8 mouse cellular contexts compared by ENCODE assay signal in the genomic region with DNA sequence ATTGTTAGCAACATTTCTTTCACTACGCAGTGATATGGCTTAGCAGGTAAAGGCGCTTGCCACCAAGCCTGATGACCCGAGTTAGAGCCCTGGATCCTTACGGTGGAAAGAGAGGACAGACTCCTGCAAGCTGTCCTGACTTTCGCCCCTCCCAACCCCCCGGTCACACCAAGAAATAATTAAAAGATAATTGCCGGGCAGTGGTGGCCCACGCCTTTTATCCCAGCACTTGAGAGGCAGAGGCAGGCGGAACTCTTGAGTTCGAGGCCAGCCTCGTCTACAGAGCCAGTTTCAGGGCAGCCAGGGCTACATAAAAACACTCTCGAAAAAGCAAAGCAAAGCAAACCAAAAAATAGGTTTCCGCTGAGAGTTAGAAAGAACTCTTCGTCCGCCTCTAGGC. TPM values are rescaled to one million over a fixed set of nuclear protein-coding genes. Genes with fewer than 3 reads are reported as not detected.
DNase-seq lines count a peak whose midpoint lies in the region; ATAC-seq and TF ChIP-seq lines count a peak whose summit lies in the region.

No protein-coding gene starts in this region.

- peaks cover 9% of the 10 kb centered on the region for H3K36me3 ChIP-seq in thymus, adult 2 months (ENCODE audit: control insufficient read depth, insufficient read depth, low read length)
- peaks cover 35% of the 10 kb centered on the region for H3K36me3 ChIP-seq in liver, embryonic 13.5 days

- H3K27me3 ChIP-seq in cerebellum, adult 2 months (ENCODE audit: control insufficient read depth, insufficient read depth, low read length) = no peaks in the 10 kb centered on the region
- no peaks in the 10 kb centered on the region for H3K27me3 ChIP-seq in thymus, adult 2 months (ENCODE audit: control insufficient read depth, insufficient read depth, low read length)
- H3K27me3 ChIP-seq in liver, embryonic 13.5 days = no peaks in the 10 kb centered on the region

- peak overlapping the region; percentile 46 for H3K27ac ChIP-seq in cerebellum, adult 2 months (ENCODE audit: insufficient read depth, low read length)
- peak overlapping the region; percentile 39 for H3K27ac ChIP-seq in thymus, adult 2 months (ENCODE audit: control insufficient read depth, insufficient read depth, low read length)
- peak overlapping the region; percentile 89 for H3K27ac ChIP-seq in liver, embryonic 13.5 days

- no peak for TF ChIP-seq CTCF in cerebellum, adult 2 months (IDR thresholded peaks at IDR 0.05; ENCODE audit: borderline replicate concordance, insufficient read depth, low read depth, low read length)
- TF ChIP-seq CTCF in thymus, adult 2 months (IDR thresholded peaks at IDR 0.05; ENCODE audit: borderline replicate concordance, control insufficient read depth, extremely low read depth, insufficient read depth, low read length, poor library complexity) = no peak

- WGBS in cerebellum, adult 2 months = 5% methylated on average over 15 of the region's 15 CpGs
- WGBS in thymus, adult 2 months = 9% methylated on average over 15 of the region's 15 CpGs
- 3% methylated on average over 15 of the region's 15 CpGs for WGBS in liver, embryonic 13.5 days (ENCODE audit: insufficient replicate concordance)

- no peak for TF ChIP-seq POLR2A in cerebellum, adult 2 months (IDR thresholded peaks at IDR 0.05; ENCODE audit: borderline replicate concordance, insufficient read depth, low read length)
- TF ChIP-seq POLR2A in thymus, adult 2 months (IDR thresholded peaks at IDR 0.05; ENCODE audit: control insufficient read depth, extremely low read depth, insufficient read depth, low read length, poor library complexity) = no peak

- peaks cover 12% of the 10 kb centered on the region for H3K4me1 ChIP-seq in cerebellum, adult 2 months (ENCODE audit: control insufficient read depth, insufficient read depth, low read length)
- H3K4me1 ChIP-seq in thymus, adult 2 months (replicated peaks; ENCODE audit: control insufficient read depth, insufficient read depth, low read length) = peaks cover 6% of the 10 kb centered on the region
- H3K4me1 ChIP-seq in liver, embryonic 13.5 days (replicated peaks) = peaks cover 46% of the 10 kb centered on the region

- peak; percentile 51 for ATAC-seq in liver, embryonic 13.5 days (ENCODE audit: low read depth)

- peak overlapping the region; percentile 76 for H3K4me3 ChIP-seq in cerebellum, adult 2 months (replicated peaks; ENCODE audit: insufficient read depth, low read depth, low read length)
- H3K4me3 ChIP-seq in thymus, adult 2 months (ENCODE audit: control insufficient read depth, insufficient read depth, low read length) = peak overlapping the region; percentile 62
- H3K4me3 ChIP-seq in liver, embryonic 13.5 days (replicated peaks) = peak overlapping the region; percentile 74

- intact Hi-C loops in left cerebral cortex, postnatal 25 days (cut with DNase I) = no loop called here

- no peaks in the 10 kb centered on the region for H3K9me3 ChIP-seq in liver, embryonic 13.5 days (replicated peaks)

- H3K4me2 ChIP-seq in liver, embryonic 13.5 days = peak overlapping the region; percentile 81

- H3K9ac ChIP-seq in liver, embryonic 13.5 days = peak overlapping the region; percentile 86

- no peak for DNase-seq in cerebellum, adult 2 months
- no peak for DNase-seq in cerebellum, postnatal 4 days (ENCODE audit: low spot score in 2 of 2)
- DNase-seq in thymus, adult 2 months = no peak
- DNase-seq in thymus, postnatal 0 days (ENCODE audit: low spot score) = no peak
- no peak for DNase-seq in liver, embryonic 13.5 days
- DNase-seq in right cerebral cortex, adult 18-20 months = no peak
- DNase-seq in left cerebral cortex, postnatal 25 days (ENCODE audit: low spot score in 2 of 2) = no peak
- no peak for DNase-seq in gastrocnemius, adult 18-20 months (ENCODE audit: low spot score)

RNA-seq across cellular contexts. Expression of a gene that starts 0.3 kb away (rescaled TPM):
- 265 and 281 TPM in 2 replicates for polyA plus RNA-seq in cerebellum, adult 2 months (2012; rRNA removed)
- 56.3 and 60.5 TPM in 2 replicates for polyA plus RNA-seq in thymus, adult 2 months (2012; rRNA removed)
- 372 and 418 TPM in 2 replicates for polyA plus RNA-seq in thymus, postnatal 0 days (2015; fragmentation: Nextera tagmentation; extraction: Ambion mirVana)
- 256 and 257 TPM in 2 replicates for polyA plus RNA-seq in liver, embryonic 13.5 days (2015; fragmentation: Nextera tagmentation; extraction: Ambion mirVana)
- 100 to 1,000 TPM; 153 to 158 TPM for total RNA-seq in left cerebral cortex, postnatal 25 days (2021)
- 100 to 1,000 TPM; 317 to 349 TPM for total RNA-seq in gastrocnemius, adult 18-20 months (2021)

RNA-seq across cellular contexts. Expression of a gene that starts 11.1 kb away (rescaled TPM):
- polyA plus RNA-seq in cerebellum, adult 2 months (2012; rRNA removed) = 48.4 and 48.7 TPM in 2 replicates
- polyA plus RNA-seq in thymus, adult 2 months (2012; rRNA removed) = 3.0 and 3.1 TPM in 2 replicates
- polyA plus RNA-seq in thymus, postnatal 0 days (2015; fragmentation: Nextera tagmentation; extraction: Ambion mirVana) = 2.7 and 3.2 TPM in 2 replicates
- 0.88 and 1.4 TPM in 2 replicates for polyA plus RNA-seq in liver, embryonic 13.5 days (2015; fragmentation: Nextera tagmentation; extraction: Ambion mirVana)
- 10 to 100 TPM; 13.0 to 21.3 TPM for total RNA-seq in left cerebral cortex, postnatal 25 days (2021)
- 1 to 10 TPM; 3.5 to 6.3 TPM for total RNA-seq in gastrocnemius, adult 18-20 months (2021)

RNA-seq across cellular contexts. Expression of a gene that starts 15.3 kb away (rescaled TPM):
- polyA plus RNA-seq in cerebellum, adult 2 months (2012; rRNA removed) = 39.6 and 41.6 TPM in 2 replicates
- 21.1 and 32.5 TPM in 2 replicates for polyA plus RNA-seq in thymus, adult 2 months (2012; rRNA removed)
- polyA plus RNA-seq in thymus, postnatal 0 days (2015; fragmentation: Nextera tagmentation; extraction: Ambion mirVana) = 46.9 and 49.3 TPM in 2 replicates
- polyA plus RNA-seq in liver, embryonic 13.5 days (2015; fragmentation: Nextera tagmentation; extraction: Ambion mirVana) = 30.7 and 36.6 TPM in 2 replicates
- 10 to 100 TPM; 32.2 to 34.3 TPM for total RNA-seq in left cerebral cortex, postnatal 25 days (2021)
- total RNA-seq in gastrocnemius, adult 18-20 months (2021) = 10 to 100 TPM; 16.6 to 16.9 TPM

RNA-seq across cellular contexts. Expression of a gene that starts 20.8 kb away (rescaled TPM):
- 9.0 and 9.3 TPM in 2 replicates for polyA plus RNA-seq in cerebellum, adult 2 months (2012; rRNA removed)
- polyA plus RNA-seq in thymus, adult 2 months (2012; rRNA removed) = 4.5 and 6.0 TPM in 2 replicates
- polyA plus RNA-seq in thymus, postnatal 0 days (2015; fragmentation: Nextera tagmentation; extraction: Ambion mirVana) = 15.9 and 17.7 TPM in 2 replicates
- polyA plus RNA-seq in liver, embryonic 13.5 days (2015; fragmentation: Nextera tagmentation; extraction: Ambion mirVana) = 6.6 and 8.6 TPM in 2 replicates
- total RNA-seq in left cerebral cortex, postnatal 25 days (2021) = 1 to 10 TPM; 4.5 to 5.8 TPM
- total RNA-seq in gastrocnemius, adult 18-20 months (2021) = 1 to 10 TPM; 1.7 to 2.2 TPM

RNA-seq across cellular contexts. Expression of a gene that starts 22.8 kb away (rescaled TPM):
- polyA plus RNA-seq in cerebellum, adult 2 months (2012; rRNA removed) = 78.1 and 80.3 TPM in 2 replicates
- 139 and 156 TPM in 2 replicates for polyA plus RNA-seq in thymus, adult 2 months (2012; rRNA removed)
- polyA plus RNA-seq in thymus, postnatal 0 days (2015; fragmentation: Nextera tagmentation; extraction: Ambion mirVana) = 27.8 and 32.4 TPM in 2 replicates
- polyA plus RNA-seq in liver, embryonic 13.5 days (2015; fragmentation: Nextera tagmentation; extraction: Ambion mirVana) = 17.1 and 18.5 TPM in 2 replicates
- total RNA-seq in left cerebral cortex, postnatal 25 days (2021) = 10 to 100 TPM; 69.0 to 78.5 TPM
- 10 to 100 TPM; 41.0 to 50.4 TPM for total RNA-seq in gastrocnemius, adult 18-20 months (2021)

Comparison
In these comparisons a context has a peak if more than half of its experiments do, and no peak if none do; other contexts are left out.
1. H3K27ac ChIP-seq: peak in every context shown above with its lines; median percentile 89 in liver, embryonic 13.5 days; 46 in cerebellum, adult 2 months; 39 in thymus, adult 2 months.
2. RNA of a gene that starts 11.1 kb away (polyA plus RNA-seq): 48.4 to 48.7 TPM in cerebellum, adult 2 months; 3.0 to 3.1 TPM in thymus, adult 2 months, 2.7 to 3.2 TPM in thymus, postnatal 0 days and 0.88 to 1.4 TPM in liver, embryonic 13.5 days; every median in the first group is over 10 times any median in the second.
3. Peak in every context shown above with its lines, with median percentiles within 50 percentile points of each other: H3K4me3 ChIP-seq.